Mouse (Mus musculus) lung, embryonic 16.5 days (tissue): Measurements from ENCODE around the gene 6030408B16Rik. TPM values are rescaled to one million over a fixed set of nuclear protein-coding genes. Genes with fewer than 3 reads are reported as not detected.

Experiments used
- ATAC-seq: fragments of 200-750 bp; cut with Nextera tagmentation; 2 replicates; pipeline ENCODE4 v1.8.0; 2017; ENCODE audit warnings: low read depth, mild to moderate bottlenecking, moderate library complexity
- H3K27ac ChIP-seq: fragments of 300-500 bp; sonication (generic); 2 replicates; pipeline ENCODE4 v1.5.1; 2014; ENCODE audit warnings: mild to moderate bottlenecking, control low read depth, low read length
- H3K27me3 ChIP-seq: fragments of 300-500 bp; sonication (generic); 2 replicates; pipeline ENCODE4 v1.6.1; 2014; ENCODE audit warnings: low read depth, low read length, mixed read lengths; ENCODE audit not compliant: control insufficient read depth, insufficient read depth
- H3K36me3 ChIP-seq: fragments of 300-500 bp; sonication (generic); 2 replicates; pipeline ENCODE4 v1.6.1; 2014; ENCODE audit warnings: low read length; ENCODE audit not compliant: control insufficient read depth, insufficient read depth
- H3K4me1 ChIP-seq: fragments of 300-500 bp; sonication (generic); replicated peaks from 2 replicates; pipeline ENCODE4 v1.6.1; 2014; ENCODE audit warnings: low read length, mixed read lengths; ENCODE audit not compliant: control insufficient read depth, insufficient read depth
- H3K4me2 ChIP-seq: fragments of 300-500 bp; sonication (generic); 2 replicates; pipeline ENCODE4 v1.6.1; 2014; ENCODE audit warnings: low read depth, low read length, control low read depth
- H3K4me3 ChIP-seq: fragments of 300-500 bp; sonication (generic); 2 replicates; pipeline ENCODE4 v1.5.1; 2014; ENCODE audit warnings: mild to moderate bottlenecking, low read length, control low read depth
- H3K9ac ChIP-seq: fragments of 300-500 bp; sonication (generic); 2 replicates; pipeline ENCODE4 v1.6.1; 2014; ENCODE audit warnings: low read length, control low read depth
- H3K9me3 ChIP-seq: fragments of 300-500 bp; sonication (generic); 2 replicates; pipeline ENCODE4 v1.6.1; 2016; ENCODE audit warnings: low read length; ENCODE audit not compliant: control insufficient read depth
- WGBS: fragments of 180-500 bp; shearing (Covaris S2); extraction: QIAGEN DNeasy Blood & Tissue Kit; methylation state at CpG from one replicate; pipeline ENCODE4 v1.1.7; 2014; 5-methylcytosine and 5-hydroxymethylcytosine counted together
- polyA plus RNA-seq: library from polyadenylated mRNA; unstranded; fragments of >200 nt; fragmentation: Nextera tagmentation; extraction: Ambion mirVana; gene quantifications from 2 replicates; pipeline ENCODE4 v1.2.1, GENCODE M21; 2015

The 6030408B16Rik gene
- polyA plus RNA-seq, 1 experiment from 2014 or later: 57.2 TPM

DNA sequence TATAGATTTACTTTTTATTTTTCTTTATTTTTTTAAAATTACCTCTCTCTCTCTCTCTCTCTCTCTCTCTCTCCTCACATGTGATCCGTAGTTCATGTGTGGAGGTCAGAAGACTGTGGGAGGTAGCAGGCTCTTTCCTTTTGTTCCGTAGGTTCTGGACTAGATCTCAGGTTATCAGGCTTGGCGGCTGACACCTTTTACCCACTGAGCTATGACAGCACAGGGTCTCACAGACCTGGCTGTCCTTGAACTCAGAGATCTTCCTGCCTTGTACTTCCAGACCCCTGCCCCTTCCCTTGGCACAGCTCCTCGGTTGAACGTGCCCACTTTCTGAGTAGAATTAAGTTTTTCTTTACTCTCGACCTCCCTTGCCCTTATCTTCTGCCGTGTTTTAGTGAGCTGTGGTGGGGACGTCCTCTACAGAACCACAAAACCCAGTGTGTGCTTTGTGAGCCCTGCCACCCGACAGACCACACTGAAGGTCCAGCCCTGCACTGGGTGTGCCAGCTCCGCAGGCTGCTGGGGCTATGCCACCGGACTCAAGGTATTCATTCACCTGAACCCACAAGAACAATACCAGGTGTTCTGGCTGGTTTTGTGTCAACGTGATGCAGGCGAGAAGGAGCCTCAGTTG lies 23.4 kb downstream of the 6030408B16Rik start:
- Histone ChIP-seq H3K36me3 (no peaks in the 10 kb centered on the region), H3K4me3 (peak overlapping the region; percentile 45), H3K9ac (peak overlapping the region; percentile 46; the same call in 1 of the 2 replicates), H3K4me1 (peaks cover 9% of the 10 kb centered on the region; the same call in 1 of the 2 replicates), H3K27me3 (no peaks in the 10 kb centered on the region), H3K9me3 (no peaks in the 10 kb centered on the region), H3K27ac (no peak overlapping the region), H3K4me2 (peak overlapping the region; percentile 68)
- 52% methylated on average over 13 of the region's 13 CpGs for WGBS
- ATAC-seq: peak; percentile 10; the same call in 1 of the 2 replicates

GRCm38 (mm10) chr15:101316913-101317813 lies 24.2 kb downstream of the 6030408B16Rik start:
- Histone ChIP-seq H3K27me3 (no peaks in the 10 kb centered on the region), H3K27ac (no peak overlapping the region), H3K36me3 (no peaks in the 10 kb centered on the region), H3K9ac (no peak overlapping the region), H3K9me3 (no peaks in the 10 kb centered on the region), H3K4me2 (no peak overlapping the region), H3K4me3 (no peak overlapping the region), H3K4me1 (peaks cover 9% of the 10 kb centered on the region; the same call in 1 of the 2 replicates)
- WGBS: 58% methylated on average over 18 of the region's 18 CpGs
- no peak for ATAC-seq

DNA sequence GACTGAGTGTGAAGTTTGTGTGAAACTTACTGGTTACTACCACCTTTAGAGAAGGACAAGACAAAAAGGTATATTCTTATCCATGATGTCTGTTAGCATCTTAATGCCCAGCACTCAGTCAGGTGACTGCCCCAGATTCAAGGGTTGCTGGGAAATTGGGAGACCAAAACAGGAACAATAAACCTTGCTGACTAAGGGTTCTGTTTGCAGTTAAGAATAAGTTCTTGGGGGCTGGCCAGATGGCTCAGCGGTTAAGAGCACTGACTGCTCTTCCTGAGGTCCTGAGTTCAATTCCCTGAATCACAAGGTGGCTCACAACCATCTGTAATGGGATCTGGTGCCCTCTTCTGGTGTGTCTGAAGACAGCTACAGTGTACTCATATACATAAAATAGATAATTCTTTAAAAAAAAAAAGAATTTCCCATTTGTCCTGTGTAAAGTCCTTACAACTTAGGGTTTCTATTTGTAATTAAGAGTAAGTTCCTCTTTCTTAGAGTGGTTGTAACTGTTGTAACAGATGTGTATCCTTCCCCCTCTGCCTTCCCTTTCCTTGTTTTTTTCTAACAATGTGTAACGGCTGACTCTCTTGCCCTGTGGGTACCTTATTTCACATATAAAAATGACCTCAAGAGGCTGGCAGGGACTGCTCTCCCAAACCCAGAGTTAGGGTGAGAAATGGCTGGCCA lies 24.9 kb downstream of the 6030408B16Rik start:
- Histone ChIP-seq H3K36me3 (no peaks in the 10 kb centered on the region), H3K27me3 (no peaks in the 10 kb centered on the region), H3K4me2 (no peak overlapping the region), H3K27ac (no peak overlapping the region), H3K9me3 (no peaks in the 10 kb centered on the region), H3K4me3 (no peak overlapping the region), H3K4me1 (peaks cover 9% of the 10 kb centered on the region; the same call in 1 of the 2 replicates), H3K9ac (no peak overlapping the region)
- WGBS: 75% methylated on average over 2 of the region's 2 CpGs
- no peak for ATAC-seq

DNA sequence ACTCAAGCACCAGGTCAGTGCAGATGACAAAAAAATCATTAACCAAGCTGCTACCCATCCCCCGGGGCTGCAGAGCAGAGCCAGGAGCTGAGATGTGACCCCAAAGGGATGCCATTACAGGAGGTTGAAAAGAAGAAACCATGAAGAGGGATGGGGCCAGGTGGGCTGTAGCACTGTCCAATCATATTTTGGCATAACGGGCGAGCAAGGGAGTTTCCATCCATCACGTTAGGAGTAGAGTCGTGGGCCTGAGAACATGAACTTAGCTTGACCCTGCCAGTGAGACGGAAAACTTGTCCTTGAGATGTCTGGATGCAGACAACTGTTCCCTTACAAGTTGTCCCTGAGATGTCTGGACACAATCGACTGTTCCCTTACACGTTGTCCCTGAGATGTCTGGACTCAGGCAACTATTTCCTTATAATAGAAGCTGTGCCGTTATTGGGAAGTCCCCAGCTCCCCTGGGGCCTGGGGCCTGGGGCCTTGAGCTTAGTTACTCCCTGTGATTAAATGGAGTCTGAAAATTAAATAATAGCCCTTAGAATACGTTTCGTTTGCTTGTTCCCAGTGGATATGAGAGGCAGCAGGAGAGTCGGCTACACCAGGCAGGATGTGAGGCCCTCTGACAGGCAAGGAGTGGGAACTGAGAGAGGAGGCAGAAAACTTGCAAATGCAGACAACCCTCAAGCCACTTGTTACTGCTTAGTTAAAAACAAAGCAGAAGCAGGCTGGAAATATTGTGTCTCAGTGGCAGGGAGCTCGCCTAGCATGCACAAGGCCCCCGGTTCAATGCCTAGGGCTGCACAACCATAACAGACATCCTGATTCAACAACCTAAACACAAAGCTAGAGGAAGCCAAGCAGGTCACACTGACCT lies 26.1 kb downstream of the 6030408B16Rik start:
- no peaks in the 10 kb centered on the region for H3K27me3 ChIP-seq
- no peak overlapping the region for H3K4me3 ChIP-seq
- no peak overlapping the region for H3K27ac ChIP-seq
- ATAC-seq: no peak
- no peaks in the 10 kb centered on the region for H3K36me3 ChIP-seq
- no peaks in the 10 kb centered on the region for H3K9me3 ChIP-seq
- H3K4me2 ChIP-seq: no peak overlapping the region
- no peak overlapping the region for H3K9ac ChIP-seq
- 43% methylated on average over 14 of the region's 14 CpGs for WGBS
- peaks cover 9% of the 10 kb centered on the region; the same call in 1 of the 2 replicates for H3K4me1 ChIP-seq

DNA sequence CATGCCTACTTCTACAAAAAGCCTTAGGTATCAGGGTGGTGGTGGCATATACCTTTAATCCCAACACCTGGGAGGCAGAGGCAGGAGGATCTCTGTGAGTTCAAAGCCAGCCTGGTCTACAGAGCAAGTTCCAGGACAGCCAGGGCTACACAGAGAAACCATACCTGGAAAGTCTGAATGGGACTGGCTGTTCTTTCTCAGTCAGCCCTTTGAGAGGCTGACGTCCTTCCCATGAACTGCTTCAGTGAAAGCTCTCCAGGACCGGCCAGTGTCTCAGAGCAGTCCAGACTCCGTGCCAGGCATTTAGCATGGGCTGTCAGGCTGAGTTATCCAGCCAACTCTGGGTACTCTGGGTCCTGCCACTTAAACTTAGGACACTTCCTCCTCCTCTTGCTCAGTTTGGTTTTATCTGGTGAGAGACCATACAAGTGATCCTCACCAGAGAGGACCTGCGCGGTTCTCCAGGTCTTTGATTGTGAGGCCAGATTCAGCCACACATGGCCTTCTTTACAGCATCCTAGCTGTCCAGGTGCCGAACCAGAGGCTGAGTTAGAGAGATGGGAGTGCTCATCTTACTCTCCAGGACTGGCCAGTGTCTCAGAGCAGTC lies 27.1 kb downstream of the 6030408B16Rik start:
- Histone ChIP-seq H3K9ac (no peak overlapping the region), H3K9me3 (no peaks in the 10 kb centered on the region), H3K36me3 (no peaks in the 10 kb centered on the region), H3K27me3 (no peaks in the 10 kb centered on the region), H3K4me3 (no peak overlapping the region), H3K27ac (peak overlapping the region; percentile 10), H3K4me2 (no peak overlapping the region), H3K4me1 (peaks cover 9% of the 10 kb centered on the region; the same call in 1 of the 2 replicates)
- WGBS: 68% methylated on average over 6 of the region's 6 CpGs
- no peak for ATAC-seq

DNA sequence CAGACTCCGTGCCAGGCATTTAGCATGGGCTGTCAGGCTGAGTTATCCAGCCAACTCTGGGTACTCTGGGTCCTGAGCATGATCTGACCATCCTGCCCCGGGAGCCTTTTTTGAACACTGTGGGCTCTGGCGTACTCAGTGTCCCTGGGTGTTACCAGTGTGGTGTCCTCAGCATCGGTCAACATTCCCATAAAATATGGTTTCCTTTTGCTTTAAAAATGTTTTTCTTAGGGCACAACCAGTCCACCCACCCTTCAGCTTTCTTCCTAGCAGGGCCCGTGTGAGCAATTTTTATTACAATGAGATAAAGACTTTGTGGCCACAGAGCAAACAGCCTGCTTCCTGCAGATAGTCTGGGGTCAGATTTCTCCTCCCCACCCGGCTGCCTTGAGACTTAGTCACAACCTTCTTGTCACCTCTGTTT lies 27.6 kb downstream of the 6030408B16Rik start:
- Histone ChIP-seq H3K9ac (no peak overlapping the region), H3K4me2 (no peak overlapping the region), H3K27me3 (no peaks in the 10 kb centered on the region), H3K4me1 (peaks cover 9% of the 10 kb centered on the region; the same call in 1 of the 2 replicates), H3K9me3 (no peaks in the 10 kb centered on the region), H3K27ac (peak overlapping the region; percentile 10), H3K36me3 (no peaks in the 10 kb centered on the region), H3K4me3 (no peak overlapping the region)
- ATAC-seq: peak; percentile 21; the same call in 1 of the 2 replicates
- 37% methylated on average over 6 of the region's 6 CpGs for WGBS

- Histone ChIP-seq H3K9me3 (no peaks in the 10 kb centered on the region), H3K4me3 (no peak overlapping the region), H3K4me2 (no peak overlapping the region), H3K4me1 (peaks cover 9% of the 10 kb centered on the region; the same call in 1 of the 2 replicates), H3K27ac (no peak overlapping the region; the same call in 1 of the 2 replicates), H3K36me3 (no peaks in the 10 kb centered on the region), H3K9ac (no peak overlapping the region), H3K27me3 (no peaks in the 10 kb centered on the region)
- ATAC-seq: no peak
- 13% methylated on average over 5 of the region's 5 CpGs for WGBS
Observed at GRCm38 (mm10) chr15:101321126-101321525, 28.1 kb downstream of the 6030408B16Rik start.

GRCm38 (mm10) chr15:101322106-101322505 lies 29.1 kb downstream of the 6030408B16Rik start:
- no peak overlapping the region for H3K4me3 ChIP-seq
- ATAC-seq: no peak
- H3K9ac ChIP-seq: no peak overlapping the region
- no peaks in the 10 kb centered on the region for H3K27me3 ChIP-seq
- H3K36me3 ChIP-seq: no peaks in the 10 kb centered on the region
- no peak overlapping the region for H3K4me2 ChIP-seq
- H3K27ac ChIP-seq: no peak overlapping the region
- H3K4me1 ChIP-seq: peaks cover 10% of the 10 kb centered on the region
- no peaks in the 10 kb centered on the region for H3K9me3 ChIP-seq
- 80% methylated on average over 5 of the region's 5 CpGs for WGBS
